Mouse (Mus musculus) ES-E14 (cell line): ENCODE measurements around the gene Lag3.
A peak's percentile ranks its signal among the peaks of the same experiment; 100 is the strongest.

Experiments
- MAFK ChIP-seq: IDR thresholded peaks from 2 replicates; pipeline ENCODE4 v1.6.1; 2014; ENCODE audit warnings: mild to moderate bottlenecking, low read depth, low read length, inconsistent platforms; ENCODE audit not compliant: insufficient read depth
- ZC3H11A ChIP-seq: IDR thresholded peaks from 2 replicates; pipeline ENCODE4 v1.6.1; 2012; ENCODE audit warnings: low read depth, mild to moderate bottlenecking, inconsistent platforms, low read length, borderline replicate concordance
- ZNF384 ChIP-seq: IDR thresholded peaks from 2 replicates; pipeline ENCODE4 v1.6.1; 2012; ENCODE audit warnings: low read depth, low read length, inconsistent platforms

- TF ChIP-seq ZNF384: no peak
- TF ChIP-seq MAFK: 0 out of 2 replicates have a peak, but pooled peaks have one; percentile 1
- TF ChIP-seq ZC3H11A: no peak; the same call in 1 of the 2 replicates
Observed at GRCm38 (mm10) chr6:124904161-124904981, 7.1 kb downstream of the Lag3 start.
